ENCODE assay signal across 8 mouse cellular contexts in the genomic region with DNA sequence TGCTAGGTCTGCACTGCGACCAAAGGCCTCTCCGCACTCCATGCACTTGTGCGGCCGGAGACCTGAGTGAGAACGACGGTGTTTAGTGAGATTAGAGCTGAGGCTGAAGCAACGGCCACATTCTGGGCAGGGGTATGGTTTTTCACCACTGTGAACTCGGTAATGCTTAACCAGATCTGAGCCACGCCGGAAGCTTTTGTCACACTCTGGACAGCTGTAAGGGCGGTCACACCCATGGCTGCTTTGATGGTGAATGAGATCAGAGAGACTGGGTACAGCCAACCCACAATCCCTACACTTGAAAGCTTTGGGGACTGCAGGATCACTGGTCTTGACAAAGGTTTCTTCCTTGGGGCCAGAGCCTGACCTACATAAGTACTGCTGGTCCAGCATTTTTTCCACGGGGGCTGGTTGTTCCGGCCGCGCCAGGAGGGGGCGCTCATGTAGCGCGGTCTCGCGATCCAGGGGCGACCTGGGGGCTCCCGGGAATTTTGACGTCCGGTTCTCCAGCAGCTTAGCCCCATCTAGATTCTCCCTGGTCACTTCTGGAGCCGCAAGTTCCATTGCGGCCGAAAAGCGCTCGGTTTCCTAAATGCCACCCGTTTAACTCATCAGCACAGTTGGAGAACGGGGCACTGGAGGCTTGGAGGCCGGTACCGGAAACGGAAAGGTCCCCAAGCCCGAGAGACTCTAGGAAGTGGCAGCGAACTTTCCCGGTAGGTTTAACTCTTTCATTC. TPM values are rescaled to one million over a fixed set of nuclear protein-coding genes. Genes with fewer than 3 reads are reported as not detected.
DNase-seq lines count a peak whose midpoint lies in the region; ATAC-seq and TF ChIP-seq lines count a peak whose summit lies in the region.

A gene (plus strand): TSS at position 487 of the 737 bp plus-strand sequence.

- no peak for TF ChIP-seq POLR2A in cortical plate, adult 2 months (IDR thresholded peaks at IDR 0.05; ENCODE audit: extremely low read depth, insufficient read depth, low read length)

- H3K36me3 ChIP-seq in hindbrain, postnatal 0 days (ENCODE audit: insufficient read depth, low read length) = peaks cover 15% of the 10 kb centered on the region

- 27% methylated on average over 37 of the region's 37 CpGs for WGBS in hindbrain, postnatal 0 days

- H3K27ac ChIP-seq in cortical plate, adult 2 months (ENCODE audit: insufficient read depth, low read length) = peak within 1 kb of the TSS; percentile 94
- peak within 1 kb of the TSS; percentile 97 for H3K27ac ChIP-seq in hindbrain, postnatal 0 days
- peak within 1 kb of the TSS; percentile 97 for H3K27ac ChIP-seq in left cerebral cortex, adult 2 months

- TF ChIP-seq CTCF in cortical plate, adult 2 months (IDR thresholded peaks at IDR 0.05; ENCODE audit: extremely low read depth, insufficient read depth, low read length) = peak; percentile 43
- TF ChIP-seq CTCF in hindbrain, postnatal 0 days (IDR thresholded peaks at IDR 0.05; ENCODE audit: low read depth) = peak; percentile 78
- TF ChIP-seq CTCF in left cerebral cortex, adult 2 months (IDR thresholded peaks at IDR 0.05) = peak; percentile 92

- peak; percentile 77 for DNase-seq in adipocyte (ENCODE audit: low spot score)
- DNase-seq in gastrocnemius, adult 8-10 months (ENCODE audit: low spot score in 2 of 2) = peak; percentile 86 to 87
- peak; percentile 85 for DNase-seq in hindbrain, postnatal 0 days (ENCODE audit: low spot score)
- peak; percentile 80 to 88 for DNase-seq in left cerebral cortex, adult 2 months (ENCODE audit: extremely low spot score in 1 of 2, low spot score in 2 of 2)
- peak; percentile 86 to 90 for DNase-seq in right cerebral cortex, adult 2 months (ENCODE audit: low spot score in 2 of 2)
- DNase-seq in urinary bladder, postnatal 14 days (ENCODE audit: low spot score) = peak; percentile 82

- peaks cover 3% of the 10 kb centered on the region; the same call in 1 of the 2 replicates for H3K4me1 ChIP-seq in cortical plate, adult 2 months (ENCODE audit: control insufficient read depth, insufficient read depth, low read length)
- H3K4me1 ChIP-seq in hindbrain, postnatal 0 days (ENCODE audit: insufficient read depth, low read length) = no peaks in the 10 kb centered on the region

- peak within 1 kb of the TSS; percentile 81 for H3K4me3 ChIP-seq in cortical plate, adult 2 months (ENCODE audit: insufficient read depth, low read length)
- peak within 1 kb of the TSS; percentile 54 for H3K4me3 ChIP-seq in hindbrain, postnatal 0 days (ENCODE audit: low read length)
- H3K4me3 ChIP-seq in left cerebral cortex, adult 2 months = peak within 1 kb of the TSS; percentile 77

- H3K9me3 ChIP-seq in hindbrain, postnatal 0 days (ENCODE audit: low read length) = no peaks in the 10 kb centered on the region

- H3K9ac ChIP-seq in hindbrain, postnatal 0 days (replicated peaks; ENCODE audit: low read length) = peak within 1 kb of the TSS; percentile 61

- intact Hi-C loops in left cerebral cortex, adult 2 months (cut with DNase I) = loop anchor here (5.0 kb wide), 2 partner anchors 60 to 455 kb away; a partner anchor contains a TSS

- peak; percentile 19 for ATAC-seq in hindbrain, postnatal 0 days
- peak; percentile 36 for ATAC-seq in megakaryocyte, adult 5-6 weeks (ENCODE audit: poor library complexity, severe bottlenecking)

- H3K27me3 ChIP-seq in hindbrain, postnatal 0 days (ENCODE audit: insufficient read depth, low read length) = no peaks in the 10 kb centered on the region

- H3K4me2 ChIP-seq in hindbrain, postnatal 0 days (ENCODE audit: low read depth, low read length) = peak within 1 kb of the TSS; percentile 93

RNA-seq across cellular contexts. Expression of the gene that starts here (rescaled TPM):
- 12.9 and 13.0 TPM in 2 replicates for polyA plus RNA-seq in cortical plate, adult 2 months (2012; rRNA removed)
- total RNA-seq in gastrocnemius, adult 8-10 months (2022) = 10 to 100 TPM in 1 of 4 experiments, 1 to 10 TPM in 3; 7.3 to 11.0 (median 8.7) TPM
- total RNA-seq in hindbrain, postnatal 0 days (2014; rRNA removed) = 21.1 and 27.6 TPM in 2 replicates
- polyA plus RNA-seq in hindbrain, postnatal 0 days (2015; fragmentation: Nextera tagmentation; extraction: Ambion mirVana) = 15.2 and 16.4 TPM in 2 replicates
- total RNA-seq in left cerebral cortex, adult 2 months (2021) = 10 to 100 TPM; 12.3 to 13.6 TPM
- total RNA-seq in megakaryocyte, adult 5-6 weeks (2015) = 3.1 and 3.9 TPM in 2 replicates
- total RNA-seq in megakaryocyte, adult 5-6 weeks (2017) = 7.0 TPM in 2 replicates

Comparison
In these comparisons a context has a peak if more than half of its experiments do, and no peak if none do; other contexts are left out.
1. Peak in every context shown above with its lines: DNase-seq, ATAC-seq, H3K4me3 ChIP-seq and H3K27ac ChIP-seq.